Mouse (Mus musculus) effector memory CD4-positive, alpha-beta T cell, adult 7 months (primary cell): Measurements from ENCODE around the gene Rp9. TPM values are rescaled to one million over a fixed set of nuclear protein-coding genes. Genes with fewer than 3 reads are reported as not detected.

ENCODE experiments used
- polyA plus RNA-seq: library from polyadenylated mRNA; unstranded; fragments of 100-300 nt; shearing (Covaris generic); gene quantifications from one replicate; pipeline ENCODE4 v1.2.1, GENCODE M21; 2017

Rp9 gene
- polyA plus RNA-seq, result 96.2 TPM

GRCm38 (mm10) chr9:22469643-22470042 is at the start of gene Rp9:
Gene Rp9 (minus strand): TSS chr9:22469743.

DNA sequence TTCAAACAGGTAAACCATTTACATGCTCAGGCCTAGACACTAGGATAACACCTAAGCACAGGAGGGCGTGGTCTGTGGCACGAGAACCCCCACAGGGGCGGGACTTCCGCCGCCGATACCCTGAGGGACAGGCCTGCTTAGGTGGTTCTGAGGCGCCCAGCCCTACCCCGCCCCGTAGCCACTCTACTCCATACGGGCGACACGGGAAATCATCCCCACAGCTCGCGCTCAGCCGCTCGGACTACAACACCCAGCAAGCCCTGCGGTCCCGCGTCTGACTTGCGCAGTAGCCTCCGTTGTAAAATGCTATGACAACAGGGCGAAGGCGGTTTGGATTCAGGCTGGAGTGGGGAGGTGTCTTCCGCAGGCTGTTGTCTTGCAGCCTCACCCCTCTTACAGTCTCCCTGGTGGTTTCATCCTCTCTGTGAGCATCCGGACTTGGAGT is 5.9 kb upstream of the Rp9 start, which contains the start of gene Bbs9:
Bbs9 (plus strand) TSS at position 292 of the 445 bp plus-strand sequence.

GRCm38 (mm10) chr9:22453990-22454389 is 15.6 kb downstream of the Rp9 start, which contains the start of gene Gm17545:
Gene Gm17545 (plus strand): TSS chr9:22454290.

DNA sequence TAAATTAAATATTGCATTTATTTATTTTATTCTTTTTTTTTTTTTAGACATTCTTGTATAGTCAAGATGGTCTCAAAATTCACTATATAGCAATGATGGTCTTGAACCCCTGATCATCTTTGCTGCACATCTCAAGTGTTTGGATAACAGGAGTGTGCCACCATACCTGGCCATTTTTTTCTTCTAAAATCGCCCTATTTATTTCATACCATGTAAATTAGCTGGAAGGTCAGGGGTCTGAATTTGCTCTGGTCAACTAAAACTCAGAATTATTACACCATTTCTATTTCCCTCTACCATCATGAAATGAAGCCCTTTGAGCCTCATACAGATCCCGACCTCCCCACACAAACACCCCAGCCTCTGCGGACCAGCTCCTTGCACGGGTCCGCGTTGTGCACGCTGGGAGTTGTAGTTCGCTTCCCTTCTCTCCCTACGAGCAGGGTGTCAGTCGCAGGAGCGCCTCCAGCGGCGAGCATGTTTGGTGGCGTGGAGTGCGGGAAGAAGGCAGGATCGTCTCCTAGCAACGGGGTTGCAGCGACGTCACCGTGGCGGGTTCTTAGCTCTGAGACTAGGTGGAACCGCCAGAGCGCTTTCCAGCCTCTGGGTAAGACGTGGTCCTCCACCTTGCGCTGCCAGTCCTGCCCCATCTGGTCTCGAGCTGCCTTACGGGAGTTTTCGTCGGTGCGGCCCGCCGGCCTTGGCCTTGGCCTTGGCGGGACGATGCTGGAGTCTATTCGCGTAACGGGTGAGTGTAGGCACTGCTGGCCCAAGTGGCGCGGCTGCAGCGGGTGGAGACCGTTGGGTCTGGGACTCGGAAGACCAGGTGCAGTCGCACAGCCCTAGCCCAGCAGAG is 58.3 kb downstream of the Rp9 start, which contains the start of gene 9530077C05Rik:
9530077C05Rik (plus strand) TSS at position 512 of the 856 bp plus-strand sequence.

GRCm38 (mm10) chr9:22389021-22389476 is 80.5 kb downstream of the Rp9 start, which contains the start of gene Anln:
Gene Anln (minus strand): TSS chr9:22389188.

Other genes starting within 250 kb of the Rp9 start
- gene Zfp809, start 244.0 kb downstream of the Rp9 start, polyA plus RNA-seq, result 50.9 TPM
- 2.4 TPM for gene Zfp599, start 209.8 kb downstream of the Rp9 start, polyA plus RNA-seq
- 12.6 TPM for gene Zfp810, start 162.1 kb downstream of the Rp9 start, polyA plus RNA-seq
- gene Anln, start 80.6 kb downstream of the Rp9 start, polyA plus RNA-seq, result 0.57 TPM
- 0.52 TPM for gene 9530077C05Rik, start 58.2 kb downstream of the Rp9 start, polyA plus RNA-seq
- not detected for gene Gm17545, start 15.5 kb downstream of the Rp9 start, polyA plus RNA-seq
- 14.4 TPM for gene Bbs9, start 6.0 kb upstream of the Rp9 start, polyA plus RNA-seq